Mouse (Mus musculus): ENCODE results near the gene Eno3.

DNA sequence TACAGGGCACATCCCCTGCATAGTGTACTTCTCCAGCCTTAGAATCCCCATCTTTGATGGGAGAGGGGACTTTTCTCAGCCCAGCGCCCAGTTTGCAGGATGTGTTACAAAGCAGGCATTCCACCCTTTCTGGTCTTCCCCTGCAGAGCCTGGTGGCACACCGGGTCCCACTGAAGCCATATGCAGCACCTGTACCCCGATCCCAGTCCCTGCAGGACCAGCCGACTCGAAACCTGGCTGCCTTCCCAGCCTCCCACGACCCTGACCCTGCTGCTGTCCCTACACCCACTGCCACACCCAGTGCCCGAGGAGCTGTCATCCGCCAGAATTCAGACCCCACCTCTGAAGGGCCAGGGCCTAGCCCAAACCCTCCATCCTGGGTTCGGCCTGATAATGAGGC, 49.4 kb upstream of the Eno3 start:
- TF ChIP-seq GATA1 (IDR thresholded peaks at IDR 0.05; ENCODE audit: low read length) (no peak), TAL1 (IDR thresholded peaks at IDR 0.05; ENCODE audit: low read length) (no peak)

All from erythroblast, embryonic 14.5 days (primary cell).